Mouse (Mus musculus): Measurements from ENCODE around the gene Kirrel3.

Kirrel3 gene

DNA sequence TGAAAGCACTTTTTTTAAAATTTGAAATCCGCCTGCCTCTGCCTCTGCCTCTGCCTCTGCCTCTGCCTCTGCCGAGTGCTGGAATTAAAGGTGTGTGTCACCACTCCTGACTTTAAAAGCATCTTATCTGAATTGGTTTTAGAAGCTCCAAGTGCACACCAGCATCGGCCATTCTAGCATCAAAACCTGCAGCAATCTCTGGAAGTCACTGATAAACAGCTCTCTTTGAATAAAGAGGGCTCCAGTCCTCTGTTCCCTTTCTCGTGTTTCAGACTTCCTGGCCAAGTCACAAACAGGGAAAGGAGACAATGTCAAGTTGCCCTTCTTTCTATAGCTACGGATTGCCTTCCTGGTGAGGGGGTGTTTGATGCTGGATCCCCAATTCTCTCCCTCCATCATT, 554.2 kb downstream of the Kirrel3 start:
- DNase-seq: no peak

DNA sequence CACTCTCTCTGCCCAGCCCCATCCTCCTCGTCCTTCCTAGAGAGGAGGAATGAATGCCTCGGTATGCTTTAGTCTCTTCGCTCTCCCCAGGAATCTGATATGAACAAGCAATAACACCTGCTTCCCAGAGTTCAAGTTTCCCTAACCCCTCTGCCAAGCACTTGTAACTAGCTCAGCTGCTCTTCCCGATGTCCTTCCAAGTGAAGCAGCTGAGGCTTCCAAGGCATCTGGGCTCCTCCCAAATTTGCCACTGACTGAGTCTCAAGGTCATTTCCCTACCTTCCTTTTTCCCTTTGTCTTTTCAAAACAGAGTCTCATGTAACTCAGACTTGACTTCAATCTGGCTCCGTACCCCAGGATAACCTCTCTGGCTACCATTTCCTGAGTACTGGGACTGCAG, 555.8 kb downstream of the Kirrel3 start:
- no peak for DNase-seq

DNA sequence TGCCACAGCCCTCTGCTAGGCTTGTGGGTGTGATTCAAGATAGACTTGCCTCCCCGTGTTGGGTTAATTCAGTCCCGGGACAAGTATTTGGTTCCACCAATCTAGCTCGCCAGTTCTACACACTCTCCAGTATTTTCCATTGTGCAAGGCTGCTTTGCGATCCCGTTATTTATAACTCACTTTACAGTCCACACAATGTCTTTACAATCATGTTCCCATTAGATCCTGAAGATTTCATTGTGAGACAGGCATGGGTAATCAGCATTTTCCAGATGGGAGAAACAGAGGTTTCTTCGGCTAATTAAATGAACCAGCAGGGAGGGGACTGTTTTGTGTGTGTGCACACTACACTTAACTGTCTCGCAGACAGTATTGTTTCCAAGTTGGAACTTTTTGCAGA, 557.9 kb downstream of the Kirrel3 start:
- DNase-seq: no peak

DNA sequence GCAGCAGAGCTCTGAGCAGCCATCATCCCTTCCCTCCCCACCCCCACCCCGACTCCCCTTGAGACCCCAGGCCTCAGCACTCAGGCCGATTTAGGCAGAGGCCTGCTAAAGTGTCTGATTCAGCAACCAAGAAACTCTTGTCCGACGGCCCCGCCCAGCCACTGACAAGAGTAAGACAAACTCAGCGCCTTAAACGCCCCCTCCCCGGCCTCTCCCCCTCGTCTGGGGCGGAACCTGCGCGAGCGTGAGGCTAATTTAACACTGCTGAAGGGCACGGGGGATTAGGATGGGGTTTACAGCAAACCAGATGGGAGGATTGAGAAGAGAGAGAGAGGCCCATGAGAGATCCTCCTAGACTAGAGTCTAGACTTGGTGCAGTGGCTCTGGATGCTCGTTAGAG, 558.8 kb downstream of the Kirrel3 start:
- no peak for DNase-seq

DNA sequence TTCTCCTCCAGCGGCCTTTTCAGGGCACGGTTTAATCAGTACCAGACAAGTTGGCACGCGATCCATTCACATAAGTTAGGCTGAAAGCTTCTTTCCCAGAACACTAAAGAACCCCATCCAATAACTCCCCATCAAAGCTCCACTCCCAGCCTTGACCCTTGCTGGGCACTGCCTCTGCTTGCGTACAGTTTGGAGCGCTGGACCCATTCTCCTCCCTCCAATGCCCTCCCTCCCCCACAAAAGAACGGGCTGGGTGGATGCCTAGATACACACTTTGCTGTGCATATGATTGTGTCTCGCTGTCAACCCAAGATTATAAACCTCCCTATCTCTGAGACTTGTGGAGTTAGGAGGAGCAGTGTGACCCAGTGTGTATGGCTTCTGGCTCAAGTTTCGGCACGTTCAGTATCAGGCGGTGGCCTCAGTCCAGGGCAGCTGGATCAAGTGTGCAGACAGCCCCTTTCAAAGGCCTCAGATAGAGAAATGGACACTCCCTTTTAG, 559.4 kb downstream of the Kirrel3 start:
- DNase-seq: no peak

DNA sequence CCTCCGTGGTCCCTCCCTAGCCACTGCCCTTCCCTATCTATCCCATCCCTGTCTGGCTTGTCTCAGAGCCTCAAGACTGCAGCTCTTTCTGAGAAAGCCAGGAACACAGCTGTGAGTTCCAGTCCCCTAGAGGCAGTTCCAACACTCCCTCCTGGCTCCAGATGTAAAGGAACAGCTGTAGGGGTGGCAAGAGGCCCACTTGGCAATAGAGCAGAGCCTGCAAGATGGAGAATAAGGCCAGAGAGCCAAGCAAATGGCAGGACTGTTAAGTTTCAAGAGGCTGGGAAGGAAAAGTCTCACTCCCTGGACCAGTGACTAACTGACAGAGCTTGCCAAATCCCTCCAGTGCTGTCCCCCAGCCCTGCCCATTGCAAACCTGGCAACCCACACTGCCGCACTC, 560.1 kb downstream of the Kirrel3 start:
- DNase-seq: peak; percentile 42

DNA sequence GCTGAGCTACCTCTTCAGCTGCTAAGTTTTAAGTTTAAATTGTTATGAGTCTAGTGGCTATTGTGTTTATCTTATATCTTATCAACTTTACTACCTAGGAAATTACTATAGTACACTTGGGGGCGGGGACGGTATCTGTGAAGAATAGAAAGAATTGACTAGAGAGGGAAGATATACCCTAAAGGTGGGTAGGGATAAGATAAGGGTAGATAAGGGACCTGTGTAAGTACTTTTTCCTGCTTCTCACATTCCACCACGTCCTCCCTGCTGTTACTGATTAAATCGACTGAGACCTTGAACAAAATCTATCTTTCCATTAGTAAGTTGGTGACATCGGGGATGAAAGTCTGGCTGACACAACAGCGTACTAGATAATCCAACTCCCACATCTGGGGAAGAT, 562.8 kb downstream of the Kirrel3 start:
- DNase-seq: no peak

DNA sequence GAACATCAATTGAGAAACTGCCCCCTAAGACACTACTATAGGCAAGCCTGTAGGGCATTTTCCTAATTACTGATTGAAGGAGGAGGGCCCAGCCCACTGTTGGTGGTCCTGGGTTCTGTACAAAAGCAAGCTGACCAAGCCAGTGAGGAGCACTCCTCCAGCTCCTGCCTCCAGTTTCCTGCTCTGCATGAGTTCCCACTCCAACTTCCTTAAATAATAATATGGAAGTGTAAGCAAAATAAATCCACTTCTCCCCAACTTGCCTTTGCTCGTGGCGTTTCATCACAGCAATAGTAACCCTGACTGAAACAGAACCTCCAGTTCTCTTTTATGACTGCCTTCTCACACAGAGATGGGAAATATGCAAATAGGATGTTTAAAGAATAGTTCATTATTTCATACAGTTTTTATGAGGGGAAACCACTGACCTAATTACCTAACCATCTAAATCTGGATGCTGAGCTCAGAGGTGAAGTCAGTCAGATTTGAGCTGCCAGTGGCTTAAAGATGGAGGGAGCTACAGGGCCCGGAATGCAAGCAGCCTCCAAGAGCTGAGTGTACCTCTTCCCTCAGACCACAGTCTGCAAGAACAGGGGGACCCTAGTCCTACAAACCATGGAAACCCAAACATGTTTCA, 564.3 kb downstream of the Kirrel3 start:
- DNase-seq: no peak

DNA sequence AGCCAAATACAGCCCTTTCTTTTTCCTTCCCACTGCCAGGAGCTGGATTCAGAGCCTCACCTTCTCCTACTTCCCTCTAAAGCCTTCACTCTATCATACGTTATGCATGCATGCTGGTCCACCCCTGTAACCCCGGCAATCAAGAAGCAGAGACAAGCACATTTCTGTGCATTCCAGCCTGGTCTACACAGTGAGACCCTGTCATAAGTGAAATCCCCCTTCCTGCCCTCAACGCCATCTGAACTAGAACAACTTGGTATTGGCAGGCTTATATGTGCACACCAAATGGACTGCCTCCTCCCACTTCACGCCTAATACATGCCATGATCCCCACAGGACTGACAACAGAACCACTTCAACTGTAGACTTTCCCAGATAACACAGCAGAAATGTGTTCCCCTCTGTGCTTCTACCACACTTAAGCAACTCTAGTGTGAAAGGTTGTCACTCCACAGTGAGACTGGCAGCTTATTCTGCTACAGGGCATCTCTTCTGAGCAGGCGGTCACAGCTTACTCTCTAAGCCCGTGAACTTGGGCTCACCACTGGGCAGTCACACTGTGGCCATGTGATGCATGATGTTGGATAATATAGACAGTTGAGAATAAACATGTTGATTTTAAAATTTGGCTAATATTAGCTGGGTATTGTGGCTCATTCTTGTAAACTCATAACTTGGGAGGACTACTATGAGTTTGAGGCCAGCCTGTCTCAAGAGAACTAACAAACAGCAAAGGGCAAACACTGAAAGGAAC, 565.2 kb downstream of the Kirrel3 start:
- DNase-seq: no peak

DNA sequence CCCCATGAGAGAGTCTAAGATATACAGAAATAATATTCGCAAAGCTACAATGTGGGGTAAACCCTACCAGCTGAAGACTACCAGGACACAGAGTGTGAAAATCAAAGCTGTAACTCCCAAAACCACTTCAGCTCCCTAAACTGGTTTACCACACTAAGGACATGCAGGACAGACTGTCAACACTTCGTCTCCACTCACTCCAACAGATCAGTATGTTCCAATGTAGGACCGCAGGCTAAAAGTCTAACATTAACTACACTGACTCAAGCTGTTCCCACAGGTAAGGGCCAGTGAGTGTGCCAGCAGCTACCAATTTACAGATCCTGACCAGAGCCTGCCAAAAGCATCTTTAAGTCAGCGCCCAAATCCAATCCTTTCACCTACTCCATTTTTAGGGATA, 566.0 kb downstream of the Kirrel3 start:
- DNase-seq: peak; percentile 53

DNA sequence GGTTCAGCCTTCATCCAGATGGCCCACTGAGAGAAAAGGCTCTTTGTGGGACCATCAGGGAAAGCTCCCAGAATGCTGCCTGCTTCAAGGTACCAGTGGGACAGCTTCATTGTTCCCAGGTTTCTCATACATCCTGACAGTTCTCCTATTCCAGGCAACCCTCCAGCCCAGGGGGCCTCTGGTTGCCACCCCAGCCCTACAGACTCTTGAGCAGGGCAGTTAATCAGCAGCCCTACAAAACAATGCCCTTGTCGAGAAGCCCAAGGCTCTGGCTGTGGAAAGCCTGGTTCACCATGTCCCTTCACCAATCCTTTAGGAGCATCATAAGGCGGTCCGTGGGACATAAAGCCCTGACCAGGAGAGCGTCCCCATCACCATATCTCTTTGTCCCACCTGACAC, 567.0 kb downstream of the Kirrel3 start:
- DNase-seq: no peak

DNA sequence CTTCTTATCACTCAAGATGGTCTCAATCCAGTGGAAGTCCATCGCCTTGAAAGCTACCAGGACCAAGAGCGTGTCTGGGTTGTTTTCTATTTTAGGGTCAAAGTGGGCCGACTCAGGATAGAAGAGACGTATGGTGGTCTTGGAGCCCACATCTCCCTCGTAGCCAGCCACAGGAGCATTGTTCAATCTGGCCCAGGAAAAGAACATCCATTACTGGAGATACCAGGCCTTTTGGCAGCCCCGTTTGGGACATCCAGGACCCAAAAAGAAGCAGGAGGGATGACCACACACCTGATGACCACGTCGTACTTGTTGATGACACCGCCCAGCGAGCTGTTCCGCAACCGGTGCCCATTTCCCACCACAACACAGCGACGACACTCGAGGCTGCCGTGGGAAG, 567.4 kb downstream of the Kirrel3 start:
- DNase-seq: no peak

DNA sequence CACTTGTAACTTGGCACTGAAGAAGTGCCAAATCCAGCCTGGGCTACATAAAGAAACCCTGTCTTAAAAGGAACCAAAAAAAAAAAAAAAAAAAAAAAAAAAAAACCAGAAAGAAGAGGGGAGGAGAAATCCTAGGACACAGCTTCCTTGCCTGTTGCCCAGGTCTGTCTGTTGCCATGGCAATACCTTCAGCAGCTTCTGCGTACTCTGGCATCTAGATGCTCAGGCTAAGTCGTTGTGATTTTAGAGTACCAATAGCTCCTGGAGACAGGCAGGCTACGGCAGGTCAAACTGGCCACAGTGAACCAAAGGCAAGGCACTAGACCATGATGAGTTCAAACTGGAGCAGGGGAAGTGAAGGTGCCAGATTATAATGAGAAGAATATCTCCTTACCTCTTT, 568.0 kb downstream of the Kirrel3 start:
- DNase-seq: peak; percentile 3

DNA sequence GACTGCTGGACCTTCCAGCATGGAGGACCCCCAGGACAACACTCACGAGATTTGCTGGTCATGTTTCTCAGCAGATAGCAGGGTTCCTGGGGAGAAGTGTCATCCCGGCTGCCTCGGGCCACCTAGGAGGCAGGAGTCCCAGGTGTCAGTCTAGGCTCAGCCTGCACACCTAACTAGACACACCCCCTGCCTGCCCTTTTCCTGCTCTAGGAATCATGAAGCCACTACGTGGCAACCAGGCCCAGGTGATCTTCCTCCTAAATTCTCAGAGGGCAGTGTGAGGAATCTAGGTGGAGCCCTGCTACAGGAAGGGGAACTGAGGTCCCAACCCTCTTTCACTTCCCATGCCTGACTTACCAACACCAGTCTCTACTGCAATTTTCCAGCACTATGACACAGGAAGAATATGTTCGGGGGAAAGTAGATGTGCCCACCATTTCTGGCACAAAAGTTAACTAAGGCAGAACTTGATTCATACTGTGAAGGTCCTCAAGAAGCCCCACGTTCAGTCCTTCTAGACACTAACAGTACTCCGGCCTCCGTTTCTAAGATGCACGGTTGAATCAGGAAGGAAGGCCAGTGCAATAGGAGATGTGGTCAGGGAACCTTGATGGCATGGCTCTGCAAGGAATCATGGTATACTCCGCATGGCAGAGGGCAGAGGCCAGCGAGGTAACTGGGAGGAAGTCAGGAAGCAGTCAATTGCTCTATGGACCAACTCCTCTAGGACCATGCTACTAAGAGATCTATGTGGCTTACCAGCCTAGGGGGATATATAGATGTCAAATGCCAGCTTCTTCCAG, 570.0 kb downstream of the Kirrel3 start:
- DNase-seq: peak; percentile 4

DNA sequence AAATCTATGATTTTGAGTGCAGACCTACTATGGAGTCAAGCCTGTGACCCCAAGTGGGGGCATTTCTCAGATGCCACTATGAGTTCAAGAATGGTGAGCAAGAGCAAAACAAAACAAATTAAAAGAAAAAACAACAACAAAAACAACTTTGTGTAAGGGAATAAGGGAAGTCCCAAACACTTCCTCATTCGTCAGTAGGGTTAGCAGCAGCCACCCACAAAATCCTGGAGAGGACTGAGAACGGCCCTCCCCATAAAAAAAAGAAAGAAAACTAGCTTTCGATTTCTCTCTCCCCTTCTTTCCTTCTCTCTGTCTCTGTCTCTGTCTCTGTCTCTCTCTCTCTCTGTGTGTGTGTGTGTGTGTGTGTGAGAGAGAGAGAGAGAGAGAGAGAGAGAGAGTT, 570.9 kb downstream of the Kirrel3 start:
- no peak for DNase-seq

DNA sequence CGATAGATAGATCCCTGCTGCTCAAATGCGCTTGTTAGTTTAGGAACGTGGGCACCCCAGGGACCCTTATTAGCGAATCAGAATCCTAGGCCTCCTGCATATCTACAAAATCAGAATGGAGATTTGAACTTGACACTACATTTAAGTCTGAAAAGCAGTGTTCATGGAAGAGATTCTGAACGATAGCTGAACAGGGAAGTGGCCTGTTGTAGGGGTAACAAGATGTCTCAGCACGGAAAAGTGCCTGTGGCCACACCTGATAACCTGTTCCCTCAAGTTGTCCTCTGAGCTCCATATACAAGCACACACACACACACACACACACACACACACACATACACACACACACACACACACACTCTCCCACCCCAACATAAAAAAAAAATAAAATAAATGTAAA, 571.9 kb downstream of the Kirrel3 start:
- peak; percentile 4 for DNase-seq

DNA sequence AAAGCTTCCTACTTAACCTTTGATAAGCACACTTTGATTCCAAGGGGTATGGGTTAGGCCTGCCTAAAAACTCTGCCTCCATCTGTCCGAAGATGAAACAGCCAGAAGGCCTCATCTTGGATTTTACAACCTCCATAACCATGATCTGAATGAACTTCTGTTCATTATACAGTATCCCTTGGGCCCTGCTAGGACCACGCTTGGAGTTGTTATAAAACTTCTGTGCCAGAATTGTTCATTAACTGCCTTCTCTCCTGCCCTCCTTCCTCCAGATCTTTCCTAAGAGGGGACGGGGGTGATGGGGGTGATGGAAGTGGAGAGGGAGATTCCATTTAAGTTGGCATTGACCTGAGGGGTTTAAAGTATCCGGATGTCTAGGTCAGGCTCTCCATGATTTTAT, 572.5 kb downstream of the Kirrel3 start:
- DNase-seq: peak; percentile 32

DNA sequence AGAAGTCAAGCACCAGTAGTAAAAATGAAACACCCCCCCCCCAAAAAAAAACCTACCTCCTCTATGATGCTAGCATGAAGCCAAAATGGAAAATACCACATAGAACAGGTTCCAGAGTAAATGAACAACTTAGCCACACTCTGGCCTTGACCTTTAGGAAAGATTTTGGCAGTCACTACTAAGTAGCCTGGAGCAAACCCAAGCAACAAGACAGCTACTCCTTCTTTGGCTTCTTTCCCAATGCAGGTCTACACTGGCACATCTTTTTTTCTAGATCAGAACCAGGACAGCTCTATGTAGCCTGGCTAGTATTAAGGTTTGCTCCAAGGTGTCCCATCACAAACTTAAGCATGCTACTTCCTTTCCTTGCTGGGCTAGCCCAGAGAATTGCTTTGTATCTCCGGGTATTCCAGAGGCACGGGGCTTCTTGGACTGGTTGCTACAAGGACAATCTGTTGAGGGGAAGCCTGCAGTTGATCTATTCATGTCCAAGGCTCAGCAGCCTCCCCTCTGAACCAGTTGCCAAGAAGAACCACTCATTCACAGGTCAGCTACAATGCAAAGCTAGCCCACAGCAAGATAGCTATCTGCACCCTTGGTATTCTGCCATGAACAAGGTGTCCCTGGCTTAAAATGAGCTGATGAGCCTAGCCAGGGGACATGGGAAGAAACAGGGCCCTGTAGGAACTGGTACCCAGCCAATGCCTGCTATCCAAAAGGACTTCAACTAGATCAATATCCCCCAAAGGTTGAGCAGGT, 573.1 kb downstream of the Kirrel3 start:
- DNase-seq: peak; percentile 92

DNA sequence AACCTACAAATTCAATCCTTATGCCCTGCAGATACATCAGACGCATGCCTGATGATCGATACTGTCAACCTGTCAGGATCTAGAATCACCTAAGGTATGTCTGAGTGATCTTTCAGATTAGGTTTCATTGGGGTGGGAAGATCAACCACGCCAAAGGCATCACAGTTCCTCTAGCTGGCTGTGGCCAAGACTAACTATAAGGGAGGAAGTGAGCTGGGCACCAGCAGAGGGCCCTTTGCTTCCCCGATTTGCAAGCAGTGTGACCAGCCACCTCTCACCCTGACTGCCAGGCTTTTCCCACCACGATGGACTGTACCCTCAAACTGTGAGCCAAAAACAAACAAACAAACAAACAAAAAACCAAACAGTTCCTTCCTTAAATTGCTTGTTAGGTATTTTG, 574.2 kb downstream of the Kirrel3 start:
- DNase-seq: peak; percentile 8

DNA sequence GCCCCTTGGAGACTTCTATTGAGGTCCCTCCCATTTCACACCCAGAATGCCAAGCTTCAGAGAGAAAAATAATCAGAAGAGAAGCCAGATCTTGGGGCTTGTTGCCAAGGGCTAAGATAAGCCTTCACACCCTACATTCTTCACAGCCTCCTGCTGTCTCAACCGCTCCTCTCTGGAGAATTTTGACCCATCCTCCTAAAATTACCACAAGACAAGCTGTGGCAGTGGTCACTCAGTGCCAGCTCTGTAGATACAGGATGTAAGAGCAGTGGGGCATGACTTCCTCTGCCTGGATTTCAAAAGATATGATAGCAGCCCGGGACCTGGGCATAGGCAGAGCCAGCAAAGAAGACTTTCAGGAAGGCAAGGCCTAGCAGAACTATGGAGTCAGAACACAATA, 575.8 kb downstream of the Kirrel3 start:
- peak; percentile 2 for DNase-seq
